Mouse (Mus musculus) lung, embryonic 14.5 days (tissue): ENCODE measurements around the gene Hoxa3. TPM values are rescaled to one million over a fixed set of nuclear protein-coding genes. Genes with fewer than 3 reads are reported as not detected.
A peak's percentile ranks its signal among the peaks of the same experiment; 100 is the strongest.

Source experiments
- ATAC-seq: fragments of 200-750 bp; cut with Nextera tagmentation; 2 replicates; pipeline ENCODE4 v1.8.0; 2017; ENCODE audit warnings: mild to moderate bottlenecking, moderate TSS enrichment, moderate library complexity; ENCODE audit not compliant: insufficient read depth
- DNase-seq: peaks from one replicate; pipeline ENCODE4 v3.0.0-alpha.2; 2015
- H3K27ac ChIP-seq: fragments of 300-500 bp; sonication (generic); 2 replicates; pipeline ENCODE4 v1.5.1; 2014; ENCODE audit warnings: low read depth, mild to moderate bottlenecking, moderate library complexity
- H3K27me3 ChIP-seq: fragments of 300-500 bp; sonication (generic); 2 replicates; pipeline ENCODE4 v1.6.1; 2014; ENCODE audit warnings: low read length, control low read depth; ENCODE audit not compliant: insufficient read depth
- H3K36me3 ChIP-seq: fragments of 300-500 bp; sonication (generic); 2 replicates; pipeline ENCODE4 v1.6.1; 2014; ENCODE audit warnings: control low read depth; ENCODE audit not compliant: insufficient read depth
- H3K4me1 ChIP-seq: fragments of 300-500 bp; sonication (generic); 2 replicates; pipeline ENCODE4 v1.6.1; 2014; ENCODE audit warnings: antibody characterized with exemption, control low read depth; ENCODE audit not compliant: insufficient read depth
- H3K4me2 ChIP-seq: fragments of 300-500 bp; sonication (generic); 2 replicates; pipeline ENCODE4 v1.6.1; 2014; ENCODE audit warnings: mild to moderate bottlenecking
- H3K4me3 ChIP-seq: fragments of 300-500 bp; sonication (generic); 2 replicates; pipeline ENCODE4 v1.5.1; 2014; ENCODE audit warnings: low read depth, low read length
- H3K9ac ChIP-seq: fragments of 300-500 bp; sonication (generic); 2 replicates; pipeline ENCODE4 v1.6.1; 2014
- H3K9me3 ChIP-seq: fragments of 300-500 bp; sonication (generic); 2 replicates; pipeline ENCODE4 v1.6.1; 2016; ENCODE audit warnings: low read depth, low read length, control low read depth
- CTCF ChIP-seq: IDR thresholded peaks from 2 replicates; pipeline ENCODE4 v1.5.1; 2016; ENCODE audit warnings: antibody characterized with exemption, low read depth
- WGBS: fragments of 180-500 bp; shearing (Covaris S2); extraction: QIAGEN DNeasy Blood & Tissue Kit; methylation state at CpG from one replicate; pipeline ENCODE4 v1.1.7; 2014; 5-methylcytosine and 5-hydroxymethylcytosine counted together
- polyA plus RNA-seq: library from polyadenylated mRNA; unstranded; fragments of >200 nt; fragmentation: Nextera tagmentation; extraction: Ambion mirVana; gene quantifications from 2 replicates; pipeline ENCODE4 v1.2.1, GENCODE M21; 2014

Gene Hoxa3
- polyA plus RNA-seq, 1 experiment from 2014 or later, result 11.3 TPM

GRCm38 (mm10) chr6:52184668-52185067 is 28.5 kb downstream of the Hoxa3 start:
- no peaks in the 10 kb centered on the region; the same call in 1 of the 2 replicates for H3K36me3 ChIP-seq
- H3K9me3 ChIP-seq, result no peaks in the 10 kb centered on the region
- no peak for ATAC-seq
- peak overlapping the region; percentile 53 for H3K4me2 ChIP-seq
- TF ChIP-seq CTCF, result no peak
- H3K27ac ChIP-seq, result peak overlapping the region; percentile 77
- H3K4me1 ChIP-seq, result peaks cover 42% of the 10 kb centered on the region
- H3K27me3 ChIP-seq, result peaks cover 38% of the 10 kb centered on the region
- no peak for DNase-seq
- 15% methylated on average over 6 of the region's 6 CpGs for WGBS
- peak overlapping the region; percentile 6; the same call in 1 of the 2 replicates for H3K9ac ChIP-seq
- H3K4me3 ChIP-seq, result peak overlapping the region; percentile 13; the same call in 1 of the 2 replicates

GRCm38 (mm10) chr6:52183311-52184080 is 29.6 kb downstream of the Hoxa3 start:
- DNase-seq (no peak), ATAC-seq (no peak)
- peaks cover 41% of the 10 kb centered on the region for H3K4me1 ChIP-seq
- 16% methylated on average over 10 of the region's 10 CpGs for WGBS
- H3K27me3 ChIP-seq, result peaks cover 32% of the 10 kb centered on the region
- H3K4me2 ChIP-seq, result peak overlapping the region; percentile 29
- H3K36me3 ChIP-seq, result no peaks in the 10 kb centered on the region; the same call in 1 of the 2 replicates
- no peak overlapping the region for H3K4me3 ChIP-seq
- H3K9me3 ChIP-seq, result no peaks in the 10 kb centered on the region
- H3K27ac ChIP-seq, result peak overlapping the region; percentile 77
- no peak for TF ChIP-seq CTCF
- H3K9ac ChIP-seq, result peak overlapping the region; percentile 24; the same call in 1 of the 2 replicates

GRCm38 (mm10) chr6:52182793-52183192 is 30.3 kb downstream of the Hoxa3 start:
- no peak for TF ChIP-seq CTCF
- 41% methylated on average over 1 of the region's 1 CpGs for WGBS
- Histone ChIP-seq H3K9me3 (no peaks in the 10 kb centered on the region), H3K4me1 (peaks cover 35% of the 10 kb centered on the region), H3K27me3 (peaks cover 35% of the 10 kb centered on the region), H3K27ac (peak overlapping the region; percentile 77), H3K4me2 (peak overlapping the region; percentile 29), H3K36me3 (no peaks in the 10 kb centered on the region; the same call in 1 of the 2 replicates), H3K4me3 (no peak overlapping the region), H3K9ac (peak overlapping the region; percentile 24; the same call in 1 of the 2 replicates)
- DNase-seq (no peak), ATAC-seq (no peak)

- ATAC-seq, result no peak
- H3K27ac ChIP-seq, result peak overlapping the region; percentile 15; the same call in 1 of the 2 replicates
- DNase-seq, result no peak
- no peak for TF ChIP-seq CTCF
- H3K4me2 ChIP-seq, result peak overlapping the region; percentile 79; the same call in 1 of the 2 replicates
- H3K4me3 ChIP-seq, result no peak overlapping the region
- no peaks in the 10 kb centered on the region; the same call in 1 of the 2 replicates for H3K36me3 ChIP-seq
- WGBS, result 23% methylated on average over 2 of the region's 2 CpGs
- H3K9ac ChIP-seq, result no peak overlapping the region
- no peaks in the 10 kb centered on the region for H3K9me3 ChIP-seq
- peaks cover 33% of the 10 kb centered on the region for H3K4me1 ChIP-seq
- peaks cover 41% of the 10 kb centered on the region for H3K27me3 ChIP-seq
Observed at GRCm38 (mm10) chr6:52182030-52182429, 31.1 kb downstream of the Hoxa3 start.

- Histone ChIP-seq H3K4me2 (peak overlapping the region; percentile 79), H3K27me3 (peaks cover 35% of the 10 kb centered on the region), H3K4me1 (peaks cover 30% of the 10 kb centered on the region)
Observed at GRCm38 (mm10) chr6:52180726-52181125, 32.4 kb downstream of the Hoxa3 start.

GRCm38 (mm10) chr6:52180213-52180710 is 32.9 kb downstream of the Hoxa3 start:
- Histone ChIP-seq H3K4me3 (peak overlapping the region; percentile 63), H3K27me3 (peaks cover 33% of the 10 kb centered on the region), H3K27ac (peak overlapping the region; percentile 98), H3K9me3 (no peaks in the 10 kb centered on the region), H3K4me1 (peaks cover 25% of the 10 kb centered on the region), H3K36me3 (no peaks in the 10 kb centered on the region; the same call in 1 of the 2 replicates), H3K4me2 (peak overlapping the region; percentile 79), H3K9ac (peak overlapping the region; percentile 98)
- DNase-seq, result no peak
- no peak for ATAC-seq
- TF ChIP-seq CTCF, result no peak
- WGBS, result 4% methylated on average over 11 of the region's 11 CpGs

More at GRCm38 (mm10) chr6:52180726-52181125, 32.4 kb downstream of the Hoxa3 start:
- ATAC-seq (no peak), DNase-seq (no peak)
- WGBS, result 22% methylated on average over 3 of the region's 3 CpGs
- TF ChIP-seq CTCF, result no peak
- no peaks in the 10 kb centered on the region for H3K9me3 ChIP-seq
- H3K36me3 ChIP-seq, result no peaks in the 10 kb centered on the region; the same call in 1 of the 2 replicates
- H3K9ac ChIP-seq, result peak overlapping the region; percentile 98
- peak overlapping the region; percentile 98 for H3K27ac ChIP-seq
- peak overlapping the region; percentile 63 for H3K4me3 ChIP-seq

- peaks cover 34% of the 10 kb centered on the region for H3K27me3 ChIP-seq
- peak overlapping the region; percentile 98 for H3K9ac ChIP-seq
- no peaks in the 10 kb centered on the region for H3K9me3 ChIP-seq
- peak overlapping the region; percentile 63 for H3K4me3 ChIP-seq
- H3K27ac ChIP-seq, result peak overlapping the region; percentile 98
- no peaks in the 10 kb centered on the region; the same call in 1 of the 2 replicates for H3K36me3 ChIP-seq
- TF ChIP-seq CTCF, result no peak
- WGBS, result 1% methylated on average over 10 of the region's 10 CpGs
- peak overlapping the region; percentile 79 for H3K4me2 ChIP-seq
- DNase-seq, result no peak
- ATAC-seq, result no peak
- peaks cover 23% of the 10 kb centered on the region for H3K4me1 ChIP-seq
Observed at GRCm38 (mm10) chr6:52179690-52180089, 33.4 kb downstream of the Hoxa3 start.
